Comparison of ENCODE assay signal across 11 mouse cellular contexts in genomic region chr5:96333963-96334362, GRCm38 (mm10). TPM values are rescaled to one million over a fixed set of nuclear protein-coding genes. Genes with fewer than 3 reads are reported as not detected.
DNase-seq lines count a peak whose midpoint lies in the region; ATAC-seq and TF ChIP-seq lines count a peak whose summit lies in the region.
"Had no signal": no experiment of that assay in that cellular context is flagged by ENCODE, and none has a peak within 500 bp of the region (broad histone marks: within the 10 kb centered on the region; RNA-seq: fewer than 3 reads in every experiment).

No protein-coding gene starts in this region.

- no peak for TF ChIP-seq POLR2A in small intestine, adult 2 months (IDR thresholded peaks at IDR 0.05; ENCODE audit: low read depth, low read length)

- TF ChIP-seq CTCF in small intestine, adult 2 months (IDR thresholded peaks at IDR 0.05; ENCODE audit: extremely low read depth, insufficient read length, insufficient replicate concordance, low read depth, low read length) = peak; percentile 26; the same call in 1 of the 2 replicates

- WGBS in heart, embryonic 10.5 days = 67% methylated on average over 3 of the region's 3 CpGs
- 75% methylated on average over 3 of the region's 3 CpGs for WGBS in midbrain, embryonic 11.5 days
- WGBS in midbrain, embryonic 13.5 days = 76% methylated on average over 3 of the region's 3 CpGs
- 42% methylated on average over 3 of the region's 3 CpGs for WGBS in small intestine, adult 2 months
- WGBS in heart, embryonic 12.5 days = 66% methylated on average over 3 of the region's 3 CpGs

- no peak; the same call in 1 of the 2 replicates for ATAC-seq in midbrain, embryonic 11.5 days (ENCODE audit: low FRiP score)
- ATAC-seq in midbrain, embryonic 13.5 days = no peak
- no peak for ATAC-seq in heart, embryonic 12.5 days (ENCODE audit: insufficient number of reproducible peaks, low FRiP score)

- intact Hi-C loops in heart, postnatal 10 days (cut with DNase I) = loop anchor here (1.0 to 2.0 kb wide), 2 partner anchors 343 to 435 kb away; no protein-coding TSS in a partner anchor

- no peak overlapping the region for H3K27ac ChIP-seq in heart, embryonic 10.5 days
- no peak overlapping the region for H3K27ac ChIP-seq in midbrain, embryonic 11.5 days (ENCODE audit: low read depth, low read length)
- no peak overlapping the region for H3K27ac ChIP-seq in midbrain, embryonic 13.5 days
- no peak overlapping the region for H3K27ac ChIP-seq in small intestine, adult 2 months (ENCODE audit: insufficient read depth, low read depth, low read length)
- H3K27ac ChIP-seq in heart, embryonic 12.5 days (ENCODE audit: poor library complexity, severe bottlenecking) = no peak overlapping the region
- H3K27ac ChIP-seq: embryonic facial prominence, embryonic 13.5 days; liver, embryonic 13.5 days; neural tube, embryonic 13.5 days had no signal

- H3K9me3 ChIP-seq in heart, embryonic 10.5 days = no peaks in the 10 kb centered on the region
- no peaks in the 10 kb centered on the region for H3K9me3 ChIP-seq in midbrain, embryonic 11.5 days (ENCODE audit: control insufficient read depth, low read length)
- no peaks in the 10 kb centered on the region for H3K9me3 ChIP-seq in midbrain, embryonic 13.5 days
- H3K9me3 ChIP-seq in heart, embryonic 12.5 days (replicated peaks) = no peaks in the 10 kb centered on the region
- H3K9me3 ChIP-seq: embryonic facial prominence, embryonic 13.5 days; liver, embryonic 13.5 days; neural tube, embryonic 13.5 days had no signal

- no peaks in the 10 kb centered on the region for H3K27me3 ChIP-seq in heart, embryonic 10.5 days (ENCODE audit: insufficient read depth, poor library complexity, severe bottlenecking)
- H3K27me3 ChIP-seq in midbrain, embryonic 11.5 days (ENCODE audit: control insufficient read depth, insufficient read depth, low read length) = no peaks in the 10 kb centered on the region
- no peaks in the 10 kb centered on the region for H3K27me3 ChIP-seq in midbrain, embryonic 13.5 days
- no peaks in the 10 kb centered on the region for H3K27me3 ChIP-seq in small intestine, adult 2 months (ENCODE audit: control insufficient read depth, insufficient read depth, low read length)
- no peaks in the 10 kb centered on the region for H3K27me3 ChIP-seq in heart, embryonic 12.5 days (replicated peaks)
- H3K27me3 ChIP-seq: embryonic facial prominence, embryonic 13.5 days; liver, embryonic 13.5 days; neural tube, embryonic 13.5 days had no signal

- no peak overlapping the region for H3K4me3 ChIP-seq in heart, embryonic 10.5 days
- H3K4me3 ChIP-seq in midbrain, embryonic 11.5 days (ENCODE audit: low read depth, low read length) = no peak overlapping the region
- H3K4me3 ChIP-seq in midbrain, embryonic 13.5 days (replicated peaks) = no peak overlapping the region
- no peak overlapping the region for H3K4me3 ChIP-seq in small intestine, adult 2 months (ENCODE audit: low read depth, low read length)
- H3K4me3 ChIP-seq in heart, embryonic 12.5 days = no peak overlapping the region
- H3K4me3 ChIP-seq: embryonic facial prominence, embryonic 13.5 days; liver, embryonic 13.5 days; neural tube, embryonic 13.5 days had no signal

- H3K4me1 ChIP-seq in heart, embryonic 10.5 days = no peaks in the 10 kb centered on the region
- no peaks in the 10 kb centered on the region for H3K4me1 ChIP-seq in midbrain, embryonic 11.5 days (ENCODE audit: control insufficient read depth, insufficient read depth, low read length)
- H3K4me1 ChIP-seq in midbrain, embryonic 13.5 days (replicated peaks) = no peaks in the 10 kb centered on the region
- no peaks in the 10 kb centered on the region for H3K4me1 ChIP-seq in small intestine, adult 2 months (ENCODE audit: control insufficient read depth, insufficient read depth, insufficient read length, low read length)
- no peaks in the 10 kb centered on the region for H3K4me1 ChIP-seq in heart, embryonic 12.5 days (replicated peaks)
- H3K4me1 ChIP-seq: liver, embryonic 13.5 days; neural tube, embryonic 13.5 days had no signal

- H3K9ac ChIP-seq in midbrain, embryonic 11.5 days (ENCODE audit: low read length) = no peak overlapping the region
- no peak overlapping the region for H3K9ac ChIP-seq in midbrain, embryonic 13.5 days (replicated peaks)
- H3K9ac ChIP-seq in heart, embryonic 12.5 days = no peak overlapping the region
- H3K9ac ChIP-seq: embryonic facial prominence, embryonic 13.5 days; liver, embryonic 13.5 days; neural tube, embryonic 13.5 days had no signal

- H3K36me3 ChIP-seq in heart, embryonic 10.5 days = no peaks in the 10 kb centered on the region
- H3K36me3 ChIP-seq in midbrain, embryonic 11.5 days (ENCODE audit: control insufficient read depth, insufficient read depth, low read length) = no peaks in the 10 kb centered on the region
- no peaks in the 10 kb centered on the region for H3K36me3 ChIP-seq in midbrain, embryonic 13.5 days
- H3K36me3 ChIP-seq in small intestine, adult 2 months (ENCODE audit: control insufficient read depth, insufficient read depth, low read length) = no peaks in the 10 kb centered on the region
- H3K36me3 ChIP-seq in heart, embryonic 12.5 days = no peaks in the 10 kb centered on the region
- H3K36me3 ChIP-seq: embryonic facial prominence, embryonic 13.5 days; liver, embryonic 13.5 days; neural tube, embryonic 13.5 days had no signal

- peak; percentile 14 to 28 for DNase-seq in heart, postnatal 10 days
- no peak for DNase-seq in heart, embryonic 10.5 days (ENCODE audit: low spot score)
- DNase-seq in midbrain, embryonic 11.5 days (ENCODE audit: low spot score, missing footprints) = peak; percentile 86
- peak; percentile 59 for DNase-seq in embryo, embryonic 11 days
- DNase-seq in cerebellum, adult 9-11 months = no peak
- DNase-seq: liver, embryonic 13.5 days had no signal

- H3K4me2 ChIP-seq in midbrain, embryonic 11.5 days = no peak overlapping the region
- H3K4me2 ChIP-seq in midbrain, embryonic 13.5 days (replicated peaks) = no peak overlapping the region
- H3K4me2 ChIP-seq in heart, embryonic 12.5 days = no peak overlapping the region
- H3K4me2 ChIP-seq: embryonic facial prominence, embryonic 13.5 days; liver, embryonic 13.5 days; neural tube, embryonic 13.5 days had no signal

RNA-seq across cellular contexts. Expression of gene Fras1, which starts 39.8 kb away (rescaled TPM):
- total RNA-seq in heart, postnatal 10 days (2021) = 1 to 10 TPM; 6.5 to 6.8 TPM
- polyA plus RNA-seq in heart, embryonic 10.5 days (2016; fragmentation: Nextera tagmentation; extraction: Ambion mirVana) = 18.7 and 26.9 TPM in 2 replicates
- 5.3 and 6.2 TPM in 2 replicates for polyA plus RNA-seq in midbrain, embryonic 11.5 days (2014; fragmentation: Nextera tagmentation; extraction: Ambion mirVana)
- 5.4 and 5.5 TPM in 2 replicates for polyA plus RNA-seq in midbrain, embryonic 13.5 days (2015; fragmentation: Nextera tagmentation; extraction: Ambion mirVana)
- 0.29 and 0.56 TPM in 2 replicates for polyA plus RNA-seq in small intestine, adult 2 months (2012; rRNA removed)
- 21.2 and 22.8 TPM in 2 replicates for polyA plus RNA-seq in heart, embryonic 12.5 days (2016; fragmentation: Nextera tagmentation; extraction: Ambion mirVana)

Comparison
In these comparisons a context has a peak if more than half of its experiments do, and no peak if none do; other contexts are left out.
1. DNase-seq: peak in heart, postnatal 10 days (2 of 2), midbrain, embryonic 11.5 days (single experiment) and embryo, embryonic 11 days (single experiment); none in heart, embryonic 10.5 days (single experiment) and cerebellum, adult 9-11 months (single experiment).